8 mouse cellular contexts compared by ENCODE assay signal in the genomic region with DNA sequence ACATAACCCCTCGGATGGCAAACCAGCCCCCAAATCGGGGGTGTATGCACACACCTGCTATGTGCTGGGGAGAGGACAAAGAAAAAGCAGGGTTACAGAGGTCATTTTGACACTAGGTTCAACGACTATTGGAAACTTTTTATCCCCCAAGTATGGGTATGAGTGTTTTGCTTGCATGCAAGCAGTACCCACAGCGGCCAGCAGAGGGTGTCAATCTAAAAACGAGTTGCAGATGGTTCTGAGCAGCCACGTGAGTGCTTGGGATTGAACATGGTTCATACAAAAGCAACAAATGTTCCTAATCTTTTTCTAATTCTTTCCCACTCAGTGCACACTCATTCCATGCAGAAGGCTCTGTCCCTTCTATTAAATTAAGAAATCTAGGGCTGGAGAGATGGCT. TPM values are rescaled to one million over a fixed set of nuclear protein-coding genes. Genes with fewer than 3 reads are reported as not detected.
A peak's percentile ranks its signal among the peaks of the same experiment; 100 is the strongest.
DNase-seq lines count a peak whose midpoint lies in the region; ATAC-seq and TF ChIP-seq lines count a peak whose summit lies in the region.

No protein-coding gene starts in this region.

- TF ChIP-seq CTCF in G1E (IDR thresholded peaks at IDR 0.05; ENCODE audit: low read depth, low read length), result peak; percentile 80

- H3K79me2 ChIP-seq in myocyte (ENCODE audit: control insufficient read depth, insufficient read depth), result no peaks in the 10 kb centered on the region

- no peak for ATAC-seq in intestine, embryonic 14.5 days (replicated peaks; ENCODE audit: low FRiP score, low TSS enrichment, low read depth)
- ATAC-seq in intestine, embryonic 15.5 days, result no peak
- no peak for ATAC-seq in G1E (ENCODE audit: extremely low read depth, insufficient number of reproducible peaks, low FRiP score, poor library complexity, severe bottlenecking)

- 42% methylated on average over 6 of the region's 6 CpGs for WGBS in intestine, embryonic 14.5 days
- WGBS in intestine, embryonic 15.5 days, result 38% methylated on average over 6 of the region's 6 CpGs

- H3K4me3 ChIP-seq in intestine, embryonic 14.5 days (ENCODE audit: low read depth, low read length), result no peak overlapping the region
- H3K4me3 ChIP-seq in intestine, embryonic 15.5 days (replicated peaks), result no peak overlapping the region
- H3K4me3 ChIP-seq in G1E (ENCODE audit: low read depth, low read length) (no peak overlapping the region), myocyte (no peak overlapping the region)

- peak; percentile 93 for DNase-seq in intestine, embryonic 14.5 days (ENCODE audit: low spot score)
- no peak for DNase-seq in G1E (ENCODE audit: low spot score)
- peak; percentile 52 to 67 for DNase-seq in cerebellum, adult 18-20 months
- peak; percentile 36 to 48 for DNase-seq in gastrocnemius, adult 8-10 months (ENCODE audit: low spot score in 2 of 2)
- peak; percentile 41 to 74 for DNase-seq in layer of hippocampus, postnatal 25 days (ENCODE audit: extremely low spot score in 1 of 2, low spot score in 1 of 2)
- DNase-seq in thymus, postnatal 10 days (ENCODE audit: low spot score in 2 of 2), result peak; percentile 57 to 83

- H3K4me1 ChIP-seq in intestine, embryonic 14.5 days (replicated peaks; ENCODE audit: control insufficient read depth, insufficient read depth, low read length), result 0 out of 2 replicates have a peak, but pooled peaks cover 5% of the 10 kb centered on the region
- H3K4me1 ChIP-seq in intestine, embryonic 15.5 days (replicated peaks), result 0 out of 2 replicates have a peak, but pooled peaks cover under 1% of the 10 kb centered on the region
- peaks cover 13% of the 10 kb centered on the region for H3K4me1 ChIP-seq in G1E (ENCODE audit: insufficient read depth, low read depth, low read length)

- H3ac ChIP-seq in myocyte (ENCODE audit: control insufficient read depth, insufficient read length), result no peak overlapping the region

- H3K27me3 ChIP-seq in intestine, embryonic 14.5 days (replicated peaks; ENCODE audit: control insufficient read depth, insufficient read depth, low read length), result no peaks in the 10 kb centered on the region
- no peaks in the 10 kb centered on the region for H3K27me3 ChIP-seq in intestine, embryonic 15.5 days (replicated peaks)
- no peaks in the 10 kb centered on the region for H3K27me3 ChIP-seq in G1E (ENCODE audit: insufficient read depth, low read length)
- H3K27me3 ChIP-seq in myocyte (ENCODE audit: control insufficient read depth, insufficient read depth, insufficient read length), result no peaks in the 10 kb centered on the region

- no peak overlapping the region for H3K4me2 ChIP-seq in intestine, embryonic 14.5 days (ENCODE audit: low read length)
- no peak overlapping the region for H3K4me2 ChIP-seq in intestine, embryonic 15.5 days (replicated peaks)
- H3K4me2 ChIP-seq in myocyte (ENCODE audit: low read depth), result no peak overlapping the region

- peaks cover 39% of the 10 kb centered on the region for H3K36me3 ChIP-seq in intestine, embryonic 14.5 days (ENCODE audit: control insufficient read depth, insufficient read depth, low read length)
- peaks cover 18% of the 10 kb centered on the region; the same call in 1 of the 2 replicates for H3K36me3 ChIP-seq in intestine, embryonic 15.5 days
- H3K36me3 ChIP-seq in G1E (replicated peaks) (peaks cover 55% of the 10 kb centered on the region), myocyte (ENCODE audit: control insufficient read depth, insufficient read depth) (peaks cover 20% of the 10 kb centered on the region)

- no peak overlapping the region for H3K9ac ChIP-seq in intestine, embryonic 14.5 days (ENCODE audit: low read length)
- H3K9ac ChIP-seq in intestine, embryonic 15.5 days, result no peak overlapping the region

- TF ChIP-seq POLR2A in myocyte (IDR thresholded peaks at IDR 0.05; ENCODE audit: insufficient read length, low read depth), result no peak

- no peak overlapping the region for H3K27ac ChIP-seq in intestine, embryonic 14.5 days (ENCODE audit: low read depth)
- H3K27ac ChIP-seq in intestine, embryonic 15.5 days, result no peak overlapping the region

- H3K9me3 ChIP-seq in intestine, embryonic 14.5 days (ENCODE audit: control insufficient read depth, low read length), result no peaks in the 10 kb centered on the region
- H3K9me3 ChIP-seq in intestine, embryonic 15.5 days, result no peaks in the 10 kb centered on the region
- no peaks in the 10 kb centered on the region for H3K9me3 ChIP-seq in G1E (replicated peaks)

TF ChIP-seq in myocyte, 11 proteins besides CTCF, POLR2A, EP300 and RAD21:
- TF ChIP-seq USF1 (IDR thresholded peaks at IDR 0.05; ENCODE audit: low read depth), result peak; percentile 54
- TF ChIP-seq MAX (IDR thresholded peaks at IDR 0.05; ENCODE audit: low read depth), result no peak

RNA-seq across cellular contexts. Expression of a gene that starts 4.4 kb away (rescaled TPM):
- polyA plus RNA-seq in intestine, embryonic 14.5 days (2014; fragmentation: Nextera tagmentation; extraction: Ambion mirVana), result 12.9 and 17.6 TPM in 2 replicates
- 23.0 and 24.6 TPM in 2 replicates for polyA plus RNA-seq in intestine, embryonic 15.5 days (2015; fragmentation: Nextera tagmentation; extraction: Ambion mirVana)
- total RNA-seq in G1E (2014; fragmentation: Nextera tagmentation) (48.9 and 53.1 TPM in 2 replicates), G1E (2017) (13.9 and 19.6 TPM in 2 replicates)
- polyA plus RNA-seq in G1E (2012) (1.6 and 1.8 TPM in 2 replicates), myocyte (2012; fragmentation: generic; extraction: Trizol) (17.2 TPM)
- total RNA-seq in gastrocnemius, adult 8-10 months (2022), result 10 to 100 TPM; 30.4 to 34.6 (median 33.3) TPM
- total RNA-seq in layer of hippocampus, postnatal 25 days (2021), result 10 to 100 TPM; 18.0 to 18.3 TPM

RNA-seq across cellular contexts. Expression of a gene that starts 4.5 kb away (rescaled TPM):
- 35.9 and 42.5 TPM in 2 replicates for polyA plus RNA-seq in intestine, embryonic 14.5 days (2014; fragmentation: Nextera tagmentation; extraction: Ambion mirVana)
- polyA plus RNA-seq in intestine, embryonic 15.5 days (2015; fragmentation: Nextera tagmentation; extraction: Ambion mirVana), result 25.2 and 26.4 TPM in 2 replicates
- total RNA-seq in G1E (2014; fragmentation: Nextera tagmentation) (25.6 and 44.0 TPM in 2 replicates), G1E (2017) (20.4 and 28.5 TPM in 2 replicates)
- polyA plus RNA-seq in G1E (2012) (2.6 and 4.0 TPM in 2 replicates), myocyte (2012; fragmentation: generic; extraction: Trizol) (18.9 TPM)
- 1 to 10 TPM; 1.2 to 2.2 (median 1.7) TPM for total RNA-seq in gastrocnemius, adult 8-10 months (2022)
- 1 to 10 TPM; 3.0 to 4.3 TPM for total RNA-seq in layer of hippocampus, postnatal 25 days (2021)

RNA-seq across cellular contexts. Expression of a gene that starts 16.9 kb away (rescaled TPM):
- polyA plus RNA-seq in intestine, embryonic 14.5 days (2014; fragmentation: Nextera tagmentation; extraction: Ambion mirVana), result 8.3 TPM in 2 replicates
- 8.1 and 8.7 TPM in 2 replicates for polyA plus RNA-seq in intestine, embryonic 15.5 days (2015; fragmentation: Nextera tagmentation; extraction: Ambion mirVana)
- total RNA-seq in G1E (2014; fragmentation: Nextera tagmentation) (5.1 and 6.6 TPM in 2 replicates), G1E (2017) (4.8 TPM in 2 replicates)
- polyA plus RNA-seq in G1E (2012) (1.3 and 1.5 TPM in 2 replicates), myocyte (2012; fragmentation: generic; extraction: Trizol) (3.8 TPM)
- 1 to 10 TPM; 1.6 to 1.9 (median 1.7) TPM for total RNA-seq in gastrocnemius, adult 8-10 months (2022)
- total RNA-seq in layer of hippocampus, postnatal 25 days (2021), result 1 to 10 TPM; 4.5 TPM

RNA-seq across cellular contexts. Expression of a gene that starts 18.5 kb away (rescaled TPM):
- polyA plus RNA-seq in intestine, embryonic 14.5 days (2014; fragmentation: Nextera tagmentation; extraction: Ambion mirVana), result 1,268 and 1,288 TPM in 2 replicates
- polyA plus RNA-seq in intestine, embryonic 15.5 days (2015; fragmentation: Nextera tagmentation; extraction: Ambion mirVana), result 1,436 and 1,568 TPM in 2 replicates
- 113 and 129 TPM in 2 replicates for total RNA-seq in G1E (2014; fragmentation: Nextera tagmentation)
- total RNA-seq in G1E (2017), result 298 and 303 TPM in 2 replicates
- polyA plus RNA-seq in G1E (2012), result 14.8 and 16.1 TPM in 2 replicates
- total RNA-seq in gastrocnemius, adult 8-10 months (2022), result 100 to 1,000 TPM; 247 to 330 (median 264) TPM
- total RNA-seq in layer of hippocampus, postnatal 25 days (2021), result 100 to 1,000 TPM; 162 to 182 TPM
- polyA plus RNA-seq in myocyte (2012; fragmentation: generic; extraction: Trizol), result 231 TPM

RNA-seq across cellular contexts. Expression of a gene that starts 52.3 kb away (rescaled TPM):
- polyA plus RNA-seq in intestine, embryonic 14.5 days (2014; fragmentation: Nextera tagmentation; extraction: Ambion mirVana), result 764 and 800 TPM in 2 replicates
- 772 and 821 TPM in 2 replicates for polyA plus RNA-seq in intestine, embryonic 15.5 days (2015; fragmentation: Nextera tagmentation; extraction: Ambion mirVana)
- 361 and 367 TPM in 2 replicates for total RNA-seq in G1E (2014; fragmentation: Nextera tagmentation)
- total RNA-seq in G1E (2017), result 830 and 919 TPM in 2 replicates
- polyA plus RNA-seq in G1E (2012), result 138 and 154 TPM in 2 replicates
- total RNA-seq in gastrocnemius, adult 8-10 months (2022), result 100 to 1,000 TPM; 187 to 206 (median 199) TPM
- 100 to 1,000 TPM; 392 to 438 TPM for total RNA-seq in layer of hippocampus, postnatal 25 days (2021)
- polyA plus RNA-seq in myocyte (2012; fragmentation: generic; extraction: Trizol), result 746 TPM
